Mouse (Mus musculus): Measurements from ENCODE around the gene Slc43a3.
A peak's percentile ranks its signal among the peaks of the same experiment; 100 is the strongest.

Gene Slc43a3

GRCm38 (mm10) chr2:84980188-84980587 lies 43.8 kb downstream of the Slc43a3 start, which contains the start of gene Prg2:
Gene Prg2 (plus strand): TSS chr2:84980461.
- DNase-seq (ENCODE audit: low spot score), result no peak

- DNase-seq (ENCODE audit: low spot score), result no peak
Observed at GRCm38 (mm10) chr2:84987930-84988329, 51.6 kb downstream of the Slc43a3 start, which contains the start of gene Prg3. Gene Prg3 (plus strand): TSS chr2:84988215.

- no peak for DNase-seq (ENCODE audit: low spot score)
Observed at GRCm38 (mm10) chr2:84996376-84996775, 60.0 kb downstream of the Slc43a3 start.

GRCm38 (mm10) chr2:84999486-85000181 lies 63.3 kb downstream of the Slc43a3 start:
- no peak for DNase-seq (ENCODE audit: low spot score)

GRCm38 (mm10) chr2:85001497-85001896 lies 65.1 kb downstream of the Slc43a3 start:
- no peak for DNase-seq (ENCODE audit: low spot score)

GRCm38 (mm10) chr2:85002575-85002974 lies 66.2 kb downstream of the Slc43a3 start:
- no peak for DNase-seq (ENCODE audit: low spot score)

- no peak for DNase-seq (ENCODE audit: low spot score)
Observed at GRCm38 (mm10) chr2:85004341-85004740, 68.0 kb downstream of the Slc43a3 start.

GRCm38 (mm10) chr2:85006600-85006999 lies 70.2 kb downstream of the Slc43a3 start:
- no peak for DNase-seq (ENCODE audit: low spot score)

- peak; percentile 15 for DNase-seq (ENCODE audit: low spot score)
Observed at GRCm38 (mm10) chr2:85007729-85008128, 71.3 kb downstream of the Slc43a3 start.
